ENCODE assay signal across 9 mouse cellular contexts in the genomic region with DNA sequence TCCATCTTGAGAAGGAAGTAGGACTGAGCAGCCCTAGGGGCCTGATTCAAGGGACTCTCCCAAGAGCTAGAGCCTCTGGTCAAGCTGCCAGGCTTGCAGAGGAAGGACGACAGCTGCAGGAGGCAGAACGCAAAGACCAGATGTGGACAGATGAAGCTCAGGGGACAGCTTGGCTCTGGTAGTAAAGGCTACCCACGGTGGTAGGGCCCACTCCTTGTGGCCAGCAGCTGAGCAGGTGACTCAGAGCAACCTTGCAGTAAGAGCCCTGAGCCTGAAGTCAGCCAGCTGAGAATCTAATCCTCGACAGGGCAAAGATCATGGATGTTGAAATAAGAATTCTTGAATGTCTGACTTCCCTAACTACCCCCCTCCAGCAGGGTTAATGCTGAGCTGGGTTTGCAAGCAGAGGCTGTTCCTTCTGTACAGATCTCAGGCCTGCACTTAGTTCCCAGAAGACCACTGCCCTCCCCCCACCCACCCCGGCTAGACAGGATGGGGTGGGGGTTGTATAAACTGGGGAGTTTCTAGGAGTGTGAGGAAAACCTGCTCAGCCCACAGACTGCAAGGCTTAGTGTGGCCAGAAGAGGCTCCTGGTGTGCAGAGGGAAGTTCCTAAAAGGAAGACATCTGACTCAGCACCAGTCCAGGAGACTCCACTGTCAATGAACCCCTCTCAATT. TPM values are rescaled to one million over a fixed set of nuclear protein-coding genes. Genes with fewer than 3 reads are reported as not detected.
A peak's percentile ranks its signal among the peaks of the same experiment; 100 is the strongest.
DNase-seq lines count a peak whose midpoint lies in the region; ATAC-seq and TF ChIP-seq lines count a peak whose summit lies in the region.
"Had no signal": no experiment of that assay in that cellular context is flagged by ENCODE, and none has a peak within 500 bp of the region (broad histone marks: within the 10 kb centered on the region; RNA-seq: fewer than 3 reads in every experiment).

No protein-coding gene starts in this region.

- H3K4me3 ChIP-seq in forebrain, postnatal 0 days (ENCODE audit: low read depth, low read length), result no peak overlapping the region
- H3K4me3 ChIP-seq: embryonic facial prominence, embryonic 15.5 days had no signal

- H3K9ac ChIP-seq in forebrain, postnatal 0 days, result no peak overlapping the region
- H3K9ac ChIP-seq: embryonic facial prominence, embryonic 15.5 days had no signal

- no peak overlapping the region for H3K27ac ChIP-seq in forebrain, postnatal 0 days (ENCODE audit: low read depth, low read length)
- H3K27ac ChIP-seq: embryonic facial prominence, embryonic 15.5 days had no signal

- DNase-seq in adrenal gland, postnatal 10 days, result peak; percentile 38
- no peak for DNase-seq in adrenal gland, adult 8-10 months
- peak; percentile 75 for DNase-seq in 3T3-L1 (ENCODE audit: low read depth, low spot score)
- peak; percentile 7 to 17 for DNase-seq in gastrocnemius, postnatal 36 days
- peak; percentile 61 to 87 for DNase-seq in kidney, postnatal 36 days
- no peak for DNase-seq in thymus, postnatal 0 days (ENCODE audit: low spot score)
- DNase-seq in forebrain, postnatal 0 days, result no peak
- DNase-seq in cerebellum, adult 9-11 months, result no peak

- no peak for ATAC-seq in forebrain, postnatal 0 days

- intact Hi-C loops in gastrocnemius, postnatal 36 days (cut with DNase I), result no loop called here

- H3K4me2 ChIP-seq in forebrain, postnatal 0 days (ENCODE audit: low read depth), result no peak overlapping the region
- H3K4me2 ChIP-seq: embryonic facial prominence, embryonic 15.5 days had no signal

- no peaks in the 10 kb centered on the region for H3K4me1 ChIP-seq in forebrain, postnatal 0 days (ENCODE audit: insufficient read depth)
- H3K4me1 ChIP-seq: embryonic facial prominence, embryonic 15.5 days had no signal

- H3K9me3 ChIP-seq in forebrain, postnatal 0 days (ENCODE audit: low read length), result no peaks in the 10 kb centered on the region
- H3K9me3 ChIP-seq: embryonic facial prominence, embryonic 15.5 days had no signal

- H3K36me3 ChIP-seq in forebrain, postnatal 0 days (ENCODE audit: insufficient read depth), result no peaks in the 10 kb centered on the region
- H3K36me3 ChIP-seq: embryonic facial prominence, embryonic 15.5 days had no signal

- TF ChIP-seq CTCF in forebrain, postnatal 0 days (IDR thresholded peaks at IDR 0.05; ENCODE audit: low read depth), result no peak

- H3K27me3 ChIP-seq in forebrain, postnatal 0 days (ENCODE audit: insufficient read depth, low read length), result no peaks in the 10 kb centered on the region
- H3K27me3 ChIP-seq: embryonic facial prominence, embryonic 15.5 days had no signal

- whole genome bisulfite sequencing in forebrain, postnatal 0 days, result 67% methylated on average over 5 of the region's 5 CpGs

RNA-seq across cellular contexts. Expression of gene Dhx9, which starts 14.3 kb away (rescaled TPM):
- total RNA-seq in adrenal gland, postnatal 10 days (2021), result 100 to 1,000 TPM; 107 to 121 TPM
- 100 to 1,000 TPM in 2 of 4 experiments, 10 to 100 TPM in 2; 95.2 to 124 (median 108) TPM for total RNA-seq in adrenal gland, adult 8-10 months (2022)
- total RNA-seq in gastrocnemius, postnatal 36 days (2021), result 10 to 100 TPM; 24.7 to 29.1 TPM
- polyA plus RNA-seq in thymus, postnatal 0 days (2015; fragmentation: Nextera tagmentation; extraction: Ambion mirVana), result 33.4 and 41.3 TPM in 2 replicates
- total RNA-seq in forebrain, postnatal 0 days (2014; rRNA removed), result 95.4 and 109 TPM in 2 replicates
- 25.0 and 32.0 TPM in 2 replicates for polyA plus RNA-seq in forebrain, postnatal 0 days (2015; fragmentation: Nextera tagmentation; extraction: Ambion mirVana)

RNA-seq across cellular contexts. Expression of gene Npl, which starts 48.1 kb away (rescaled TPM):
- 1 to 10 TPM; 4.0 to 4.2 TPM for total RNA-seq in adrenal gland, postnatal 10 days (2021)
- total RNA-seq in adrenal gland, adult 8-10 months (2022), result 1 to 10 TPM; 3.0 to 6.7 (median 4.7) TPM
- 1 to 10 TPM; 1.7 to 1.9 TPM for total RNA-seq in gastrocnemius, postnatal 36 days (2021)
- 22.0 and 23.9 TPM in 2 replicates for polyA plus RNA-seq in thymus, postnatal 0 days (2015; fragmentation: Nextera tagmentation; extraction: Ambion mirVana)
- total RNA-seq in forebrain, postnatal 0 days (2014; rRNA removed), result 9.5 TPM in 2 replicates
- 9.3 and 10.2 TPM in 2 replicates for polyA plus RNA-seq in forebrain, postnatal 0 days (2015; fragmentation: Nextera tagmentation; extraction: Ambion mirVana)

Comparison
In these comparisons a context has a peak if more than half of its experiments do, and no peak if none do; other contexts are left out.
1. DNase-seq: peak in adrenal gland, postnatal 10 days (single experiment), 3T3-L1 (single experiment), gastrocnemius, postnatal 36 days (2 of 2) and kidney, postnatal 36 days (2 of 2); none in adrenal gland, adult 8-10 months (single experiment), thymus, postnatal 0 days (single experiment), forebrain, postnatal 0 days (single experiment) and cerebellum, adult 9-11 months (single experiment).